ENCODE assay signal across 24 mouse cellular contexts in the genomic region with DNA sequence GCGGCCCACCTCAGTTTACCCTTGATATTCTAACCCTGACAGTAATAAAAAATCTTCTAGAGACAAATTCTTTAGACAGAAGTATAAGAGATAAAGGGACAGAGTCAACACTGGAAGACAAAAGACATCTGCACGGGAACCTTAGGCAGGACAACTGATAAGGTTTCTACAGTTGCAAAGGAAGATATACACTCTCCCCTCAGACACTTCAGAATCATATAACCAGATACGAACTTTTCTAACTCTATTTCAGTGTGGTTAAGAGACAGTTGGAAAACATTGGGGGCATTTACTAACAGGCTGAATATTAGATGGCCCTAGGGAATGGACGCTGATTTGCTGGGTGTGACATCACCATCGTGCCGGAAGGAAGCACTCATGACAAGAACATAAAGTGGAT.
DNase-seq lines count a peak whose midpoint lies in the region; ATAC-seq and TF ChIP-seq lines count a peak whose summit lies in the region.
"Had no signal": no experiment of that assay in that cellular context is flagged by ENCODE, and none has a peak within 500 bp of the region (broad histone marks: within the 10 kb centered on the region; RNA-seq: fewer than 3 reads in every experiment).

No protein-coding gene starts in this region.

- H3K4me1 ChIP-seq in liver, embryonic 13.5 days (replicated peaks): 0 out of 2 replicates have a peak, but pooled peaks cover 2% of the 10 kb centered on the region
- H3K4me1 ChIP-seq in liver, postnatal 0 days (ENCODE audit: insufficient read depth): no peaks in the 10 kb centered on the region
- H3K4me1 ChIP-seq in liver, embryonic 12.5 days: no peaks in the 10 kb centered on the region
- H3K4me1 ChIP-seq: embryonic facial prominence, embryonic 12.5 days; forebrain, embryonic 15.5 days had no signal

- ATAC-seq in liver, embryonic 13.5 days (ENCODE audit: low read depth): 0 out of 2 replicates have a peak, but pooled peaks have one; percentile 26
- ATAC-seq in liver, postnatal 0 days: no peak
- no peak for ATAC-seq in liver, embryonic 12.5 days
- ATAC-seq in common myeloid progenitor, adult 5-6 weeks (replicated peaks; ENCODE audit: low read depth, poor library complexity, severe bottlenecking): 0 out of 2 replicates have a peak, but pooled peaks have one; percentile 22
- peak; percentile 57 for ATAC-seq in megakaryocyte-erythroid progenitor cell, adult 5-6 weeks (replicated peaks; ENCODE audit: low FRiP score, low TSS enrichment, poor library complexity, severe bottlenecking)
- ATAC-seq: activated CD4-positive, CD25-positive, alpha-beta regulatory T cell, adult 4 months; forebrain, embryonic 13.5 days; forebrain, embryonic 15.5 days; forebrain, postnatal 0 days; Patski had no signal

- no peak for TF ChIP-seq CTCF in liver, postnatal 0 days (IDR thresholded peaks at IDR 0.05; ENCODE audit: low read depth)

- no peaks in the 10 kb centered on the region for H3K9me3 ChIP-seq in liver, embryonic 13.5 days (replicated peaks)
- H3K9me3 ChIP-seq in liver, postnatal 0 days (ENCODE audit: low read length): no peaks in the 10 kb centered on the region
- no peaks in the 10 kb centered on the region for H3K9me3 ChIP-seq in liver, embryonic 12.5 days (replicated peaks)
- H3K9me3 ChIP-seq: embryonic facial prominence, embryonic 10.5 days; embryonic facial prominence, embryonic 12.5 days; forebrain, embryonic 13.5 days; forebrain, embryonic 15.5 days had no signal

- peak; percentile 56; the same call in 1 of the 2 replicates for TF ChIP-seq EP300 in liver, postnatal 0 days (IDR thresholded peaks at IDR 0.05; ENCODE audit: low read depth)

- WGBS in liver, embryonic 13.5 days (ENCODE audit: insufficient replicate concordance): 44% methylated on average over 6 of the region's 6 CpGs
- WGBS in liver, postnatal 0 days (ENCODE audit: insufficient replicate concordance): 49% methylated on average over 6 of the region's 6 CpGs
- 47% methylated on average over 6 of the region's 6 CpGs for WGBS in liver, embryonic 12.5 days (ENCODE audit: insufficient replicate concordance)

- H3K9ac ChIP-seq in liver, embryonic 13.5 days: no peak overlapping the region
- H3K9ac ChIP-seq in liver, postnatal 0 days (replicated peaks): no peak overlapping the region
- H3K9ac ChIP-seq in liver, embryonic 12.5 days: no peak overlapping the region
- H3K9ac ChIP-seq: embryonic facial prominence, embryonic 12.5 days; forebrain, embryonic 13.5 days; forebrain, embryonic 15.5 days; forebrain, postnatal 0 days had no signal

- no peaks in the 10 kb centered on the region for H3K27me3 ChIP-seq in liver, embryonic 13.5 days
- H3K27me3 ChIP-seq in liver, postnatal 0 days (ENCODE audit: insufficient read depth, low read length): no peaks in the 10 kb centered on the region
- H3K27me3 ChIP-seq in liver, embryonic 12.5 days (replicated peaks): no peaks in the 10 kb centered on the region
- H3K27me3 ChIP-seq: embryonic facial prominence, embryonic 12.5 days; forebrain, embryonic 13.5 days; forebrain, embryonic 15.5 days had no signal

- H3K4me3 ChIP-seq in liver, embryonic 13.5 days (replicated peaks): no peak overlapping the region
- no peak overlapping the region for H3K4me3 ChIP-seq in liver, postnatal 0 days (ENCODE audit: low read depth, low read length)
- H3K4me3 ChIP-seq in liver, embryonic 12.5 days: no peak overlapping the region
- H3K4me3 ChIP-seq: embryonic facial prominence, embryonic 10.5 days; embryonic facial prominence, embryonic 12.5 days; forebrain, embryonic 13.5 days; forebrain, embryonic 15.5 days had no signal

- H3K27ac ChIP-seq in liver, embryonic 13.5 days: no peak overlapping the region
- H3K27ac ChIP-seq in liver, postnatal 0 days (ENCODE audit: low read depth): no peak overlapping the region
- no peak overlapping the region for H3K27ac ChIP-seq in liver, embryonic 12.5 days
- H3K27ac ChIP-seq: embryonic facial prominence, embryonic 10.5 days; embryonic facial prominence, embryonic 12.5 days; forebrain, embryonic 13.5 days; forebrain, embryonic 15.5 days had no signal

- DNase-seq in liver, embryonic 13.5 days: no peak
- DNase-seq in liver: no peak
- DNase-seq in liver, postnatal 0 days: no peak
- no peak for DNase-seq in natural killer cell, adult 2 months (ENCODE audit: low spot score in 2 of 2)
- DNase-seq in thymus, postnatal 4 days: no peak
- DNase-seq: adrenal gland, adult 8-10 months; adrenal gland, postnatal 14 days; adrenal gland, postnatal 36 days; cerebellum, adult 11 months; cerebellum, adult 18-20 months; cerebellum, adult 8-10 months; cerebellum, adult 9-11 months; cerebellum, postnatal 14 days; cerebellum, postnatal 36 days; forebrain, postnatal 0 days had no signal

- H3K36me3 ChIP-seq in liver, embryonic 13.5 days: no peaks in the 10 kb centered on the region
- H3K36me3 ChIP-seq in liver, postnatal 0 days (replicated peaks; ENCODE audit: insufficient read depth, low read length): no peaks in the 10 kb centered on the region
- H3K36me3 ChIP-seq in liver, embryonic 12.5 days: no peaks in the 10 kb centered on the region
- H3K36me3 ChIP-seq: embryonic facial prominence, embryonic 10.5 days; embryonic facial prominence, embryonic 12.5 days; forebrain, embryonic 15.5 days had no signal

- no peak overlapping the region for H3K4me2 ChIP-seq in liver, embryonic 13.5 days
- H3K4me2 ChIP-seq in liver, postnatal 0 days (ENCODE audit: low read depth, low read length): no peak overlapping the region
- no peak overlapping the region for H3K4me2 ChIP-seq in liver, embryonic 12.5 days
- H3K4me2 ChIP-seq: embryonic facial prominence, embryonic 12.5 days; forebrain, embryonic 13.5 days; forebrain, embryonic 15.5 days had no signal

Comparison
In these comparisons a context has a peak if more than half of its experiments do, and no peak if none do; other contexts are left out.
1. ATAC-seq: peak in liver, embryonic 13.5 days (single experiment), common myeloid progenitor, adult 5-6 weeks (single experiment) and megakaryocyte-erythroid progenitor cell, adult 5-6 weeks (single experiment); none in liver, postnatal 0 days (single experiment) and liver, embryonic 12.5 days (single experiment).